Mouse (Mus musculus): ENCODE data around the gene Grik3. TPM values are rescaled to one million over a fixed set of nuclear protein-coding genes. Genes with fewer than 3 reads are reported as not detected.
A peak's percentile ranks its signal among the peaks of the same experiment; 100 is the strongest.

The Grik3 gene
- 0.09 and 0.12 TPM in 2 replicates for polyA plus RNA-seq (2012; rRNA removed)

- no peaks in the 10 kb centered on the region for H3K36me3 ChIP-seq (ENCODE audit: control insufficient read depth, insufficient read depth, low read length)
- H3K4me3 ChIP-seq (ENCODE audit: insufficient read depth, low read depth, low read length) = no peak within 1 kb of the TSS
- DNase-seq = no peak
- no peak within 1 kb of the TSS for H3K27ac ChIP-seq (ENCODE audit: insufficient read depth, low read depth, low read length)
- H3K27me3 ChIP-seq (replicated peaks; ENCODE audit: control insufficient read depth, insufficient read depth, low read length) = no peaks in the 10 kb centered on the region; the same call in 1 of the 2 replicates
- TF ChIP-seq CTCF (conservative IDR thresholded peaks at IDR 0.05; ENCODE audit: insufficient read depth, insufficient read length, low read depth, low read length) = no peak
- no peak for TF ChIP-seq POLR2A (IDR thresholded peaks at IDR 0.05; ENCODE audit: low read depth, low read length)
- H3K4me1 ChIP-seq (ENCODE audit: control insufficient read depth, insufficient read depth, low read length) = no peaks in the 10 kb centered on the region
- WGBS = 1% methylated on average over 73 of the region's 77 CpGs
These were observed at the start of gene Grik3 for GRCm38 (mm10) chr4:125490661-125491504. Grik3 (plus strand) TSS chr4:125490700.

DNA sequence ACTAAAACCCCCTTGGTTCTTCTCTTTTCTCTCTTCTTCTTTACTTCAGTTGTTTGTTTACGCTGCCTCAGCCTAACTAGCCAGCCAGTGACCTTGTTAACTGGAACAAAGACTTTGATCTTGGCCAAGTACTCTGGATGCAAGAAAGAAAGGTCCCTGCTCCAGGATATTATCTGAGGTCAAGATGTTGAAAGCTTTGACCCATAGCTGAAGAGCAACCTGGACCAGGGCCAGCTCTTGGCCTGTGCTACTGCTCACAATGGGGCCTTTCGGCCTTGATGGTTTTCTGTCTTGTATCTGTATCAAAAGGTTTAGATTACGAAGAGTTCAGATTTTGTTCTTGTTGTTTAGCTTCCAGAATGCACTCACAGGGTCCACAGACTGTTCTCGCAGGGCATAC, 48.7 kb upstream of the Grik3 start:
- Histone ChIP-seq H3K27ac (ENCODE audit: insufficient read depth, low read depth, low read length) (no peak overlapping the region), H3K36me3 (ENCODE audit: control insufficient read depth, insufficient read depth, low read length) (no peaks in the 10 kb centered on the region), H3K4me3 (ENCODE audit: insufficient read depth, low read depth, low read length) (no peak overlapping the region), H3K4me1 (ENCODE audit: control insufficient read depth, insufficient read depth, low read length) (no peaks in the 10 kb centered on the region), H3K27me3 (replicated peaks; ENCODE audit: control insufficient read depth, insufficient read depth, low read length) (no peaks in the 10 kb centered on the region)
- TF ChIP-seq CTCF (conservative IDR thresholded peaks at IDR 0.05; ENCODE audit: insufficient read depth, insufficient read length, low read depth, low read length) = no peak
- TF ChIP-seq POLR2A (IDR thresholded peaks at IDR 0.05; ENCODE audit: low read depth, low read length) = no peak
- DNase-seq = peak; percentile 72
- 64% methylated on average over 4 of the region's 4 CpGs for WGBS

GRCm38 (mm10) chr4:125444366-125444765, 46.1 kb upstream of the Grik3 start:
- 73% methylated on average over 7 of the region's 7 CpGs for WGBS
- no peak for TF ChIP-seq POLR2A (IDR thresholded peaks at IDR 0.05; ENCODE audit: low read depth, low read length)
- TF ChIP-seq CTCF (conservative IDR thresholded peaks at IDR 0.05; ENCODE audit: insufficient read depth, insufficient read length, low read depth, low read length) = no peak
- no peak overlapping the region for H3K27ac ChIP-seq (ENCODE audit: insufficient read depth, low read depth, low read length)

DNA sequence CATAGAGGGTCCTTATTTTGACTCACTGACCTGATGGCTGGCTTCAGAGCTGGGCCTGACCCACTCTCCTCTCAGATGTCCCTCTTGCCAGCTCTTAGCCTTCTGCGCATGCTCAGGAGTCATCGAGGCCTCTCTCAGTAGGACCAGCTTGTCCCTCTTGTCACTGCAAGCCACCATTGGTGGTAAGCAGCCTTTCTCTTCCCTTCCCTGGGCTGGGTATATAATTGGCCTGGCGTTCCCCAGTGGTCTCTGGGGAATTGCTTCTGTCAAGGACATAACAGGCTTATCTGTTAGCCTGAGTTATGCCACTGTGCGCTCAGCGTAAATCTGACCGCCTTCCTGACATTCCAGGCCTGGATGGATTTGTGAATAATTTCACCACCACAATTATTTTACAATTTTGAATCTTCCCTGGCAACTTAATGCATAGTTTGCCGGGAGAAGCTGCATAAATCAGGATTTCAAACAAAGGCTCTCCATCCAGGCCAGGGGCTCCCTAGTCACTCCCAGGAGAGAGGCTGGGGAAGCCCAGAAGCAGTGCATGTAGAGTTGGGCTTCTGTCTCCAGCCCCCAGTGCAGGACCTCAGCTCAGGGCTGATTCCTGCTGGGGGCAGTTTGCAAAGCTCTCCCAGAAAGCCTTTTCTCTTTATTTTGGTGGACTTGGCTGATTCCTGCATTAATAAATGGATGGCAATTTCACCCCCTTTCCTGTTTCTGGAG, 39.7 kb upstream of the Grik3 start:
- Histone ChIP-seq H3K4me3 (ENCODE audit: insufficient read depth, low read depth, low read length) (no peak overlapping the region), H3K36me3 (ENCODE audit: control insufficient read depth, insufficient read depth, low read length) (no peaks in the 10 kb centered on the region), H3K27me3 (replicated peaks; ENCODE audit: control insufficient read depth, insufficient read depth, low read length) (no peaks in the 10 kb centered on the region), H3K27ac (ENCODE audit: insufficient read depth, low read depth, low read length) (no peak overlapping the region), H3K4me1 (ENCODE audit: control insufficient read depth, insufficient read depth, low read length) (no peaks in the 10 kb centered on the region)
- DNase-seq = no peak
- 71% methylated on average over 7 of the region's 7 CpGs for WGBS
- TF ChIP-seq POLR2A (IDR thresholded peaks at IDR 0.05; ENCODE audit: low read depth, low read length) = no peak
- no peak for TF ChIP-seq CTCF (conservative IDR thresholded peaks at IDR 0.05; ENCODE audit: insufficient read depth, insufficient read length, low read depth, low read length)

More at GRCm38 (mm10) chr4:125444366-125444765, 46.1 kb upstream of the Grik3 start:
- no peaks in the 10 kb centered on the region for H3K36me3 ChIP-seq (ENCODE audit: control insufficient read depth, insufficient read depth, low read length)
- H3K27me3 ChIP-seq (replicated peaks; ENCODE audit: control insufficient read depth, insufficient read depth, low read length) = no peaks in the 10 kb centered on the region
- H3K4me3 ChIP-seq (ENCODE audit: insufficient read depth, low read depth, low read length) = no peak overlapping the region
- no peaks in the 10 kb centered on the region for H3K4me1 ChIP-seq (ENCODE audit: control insufficient read depth, insufficient read depth, low read length)
- DNase-seq = no peak

- H3K4me3 ChIP-seq (ENCODE audit: insufficient read depth, low read depth, low read length) = no peak overlapping the region
- no peak for DNase-seq
- 51% methylated on average over 6 of the region's 6 CpGs for WGBS
- H3K27ac ChIP-seq (ENCODE audit: insufficient read depth, low read depth, low read length) = no peak overlapping the region
- H3K4me1 ChIP-seq (ENCODE audit: control insufficient read depth, insufficient read depth, low read length) = no peaks in the 10 kb centered on the region
- TF ChIP-seq POLR2A (IDR thresholded peaks at IDR 0.05; ENCODE audit: low read depth, low read length) (no peak), CTCF (conservative IDR thresholded peaks at IDR 0.05; ENCODE audit: insufficient read depth, insufficient read length, low read depth, low read length) (no peak)
- no peaks in the 10 kb centered on the region for H3K36me3 ChIP-seq (ENCODE audit: control insufficient read depth, insufficient read depth, low read length)
- no peaks in the 10 kb centered on the region for H3K27me3 ChIP-seq (replicated peaks; ENCODE audit: control insufficient read depth, insufficient read depth, low read length)
These were observed 38.7 kb upstream of the Grik3 start for GRCm38 (mm10) chr4:125451821-125452220.

DNA sequence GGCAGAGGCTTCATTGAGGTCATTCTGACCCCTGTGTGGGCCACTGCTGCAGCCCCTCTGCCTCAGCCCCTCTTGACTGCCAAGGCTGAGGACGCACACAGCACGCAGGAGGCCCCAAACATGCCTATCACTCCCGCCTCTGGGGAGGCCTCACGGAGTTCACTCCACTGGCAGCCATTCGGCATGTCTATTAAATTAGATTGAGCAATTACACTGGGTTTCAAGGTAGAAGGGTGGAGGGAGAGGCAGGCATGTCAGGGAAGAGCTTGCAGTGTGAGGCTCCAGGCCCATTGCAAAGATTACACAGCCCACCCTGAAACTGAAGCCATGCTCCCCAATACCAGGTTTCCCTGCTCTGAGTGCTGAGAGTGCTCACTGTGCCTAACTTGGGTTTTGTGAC, 34.0 kb upstream of the Grik3 start:
- H3K27ac ChIP-seq (ENCODE audit: insufficient read depth, low read depth, low read length) = no peak overlapping the region
- no peaks in the 10 kb centered on the region for H3K36me3 ChIP-seq (ENCODE audit: control insufficient read depth, insufficient read depth, low read length)
- H3K4me3 ChIP-seq (ENCODE audit: insufficient read depth, low read depth, low read length) = no peak overlapping the region
- DNase-seq = no peak
- H3K27me3 ChIP-seq (replicated peaks; ENCODE audit: control insufficient read depth, insufficient read depth, low read length) = no peaks in the 10 kb centered on the region
- H3K4me1 ChIP-seq (ENCODE audit: control insufficient read depth, insufficient read depth, low read length) = no peaks in the 10 kb centered on the region
- 57% methylated on average over 5 of the region's 5 CpGs for WGBS
- no peak for TF ChIP-seq POLR2A (IDR thresholded peaks at IDR 0.05; ENCODE audit: low read depth, low read length)
- no peak for TF ChIP-seq CTCF (conservative IDR thresholded peaks at IDR 0.05; ENCODE audit: insufficient read depth, insufficient read length, low read depth, low read length)
